Comparison of ENCODE assay signal across 26 mouse cellular contexts in the genomic region with DNA sequence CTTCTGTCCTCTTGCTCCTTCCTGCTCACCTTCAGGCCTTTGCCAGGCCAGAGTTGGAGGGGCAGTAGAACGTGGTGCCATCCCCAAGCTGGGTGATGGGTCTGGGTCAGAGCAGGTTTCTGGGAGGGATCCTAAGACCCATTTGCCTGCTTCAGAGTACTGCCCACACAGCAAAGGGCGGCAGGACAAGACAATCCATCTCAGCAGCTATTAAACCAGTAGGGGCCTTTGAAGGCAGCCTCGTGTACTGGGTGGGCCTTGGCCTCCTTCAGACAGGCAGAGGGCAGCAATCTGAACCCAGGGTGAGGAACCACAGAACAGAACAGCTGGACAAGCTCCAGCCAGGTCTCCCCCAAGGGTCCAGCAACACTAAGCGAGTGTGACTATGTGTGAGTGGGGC. TPM values are rescaled to one million over a fixed set of nuclear protein-coding genes. Genes with fewer than 3 reads are reported as not detected.
DNase-seq lines count a peak whose midpoint lies in the region; ATAC-seq and TF ChIP-seq lines count a peak whose summit lies in the region.
"Had no signal": no experiment of that assay in that cellular context is flagged by ENCODE, and none has a peak within 500 bp of the region (broad histone marks: within the 10 kb centered on the region; RNA-seq: fewer than 3 reads in every experiment).

No protein-coding gene starts in this region.

- 54% methylated on average over 4 of the region's 4 CpGs for WGBS in cerebellum, adult 2 months
- 84% methylated on average over 4 of the region's 4 CpGs for WGBS in heart, embryonic 10.5 days

- peaks cover 34% of the 10 kb centered on the region for H3K4me1 ChIP-seq in cerebellum, adult 2 months (ENCODE audit: control insufficient read depth, insufficient read depth, low read length)
- H3K4me1 ChIP-seq in heart, embryonic 10.5 days: peaks cover 44% of the 10 kb centered on the region
- H3K4me1 ChIP-seq in G1E (ENCODE audit: insufficient read depth, low read depth, low read length): peaks cover 92% of the 10 kb centered on the region

- ATAC-seq in G1E (ENCODE audit: extremely low read depth, insufficient number of reproducible peaks, low FRiP score, poor library complexity, severe bottlenecking): no peak
- ATAC-seq: activated CD4-positive, CD25-positive, alpha-beta regulatory T cell, adult 4 months; forebrain, embryonic 14.5 days; hindbrain, embryonic 16.5 days; inflammation-experienced regulatory T-cells, adult 6 months; intestine, postnatal 0 days had no signal

- H3K9me3 ChIP-seq in heart, embryonic 10.5 days: no peaks in the 10 kb centered on the region
- H3K9me3 ChIP-seq in G1E (replicated peaks): no peaks in the 10 kb centered on the region
- H3K9me3 ChIP-seq: embryonic facial prominence, embryonic 15.5 days; forebrain, embryonic 10.5 days; hindbrain, embryonic 12.5 days had no signal

- no peaks in the 10 kb centered on the region for H3K27me3 ChIP-seq in cerebellum, adult 2 months (ENCODE audit: control insufficient read depth, insufficient read depth, low read length)
- H3K27me3 ChIP-seq in heart, embryonic 10.5 days (ENCODE audit: insufficient read depth, poor library complexity, severe bottlenecking): peaks cover 25% of the 10 kb centered on the region
- H3K27me3 ChIP-seq in G1E (ENCODE audit: insufficient read depth, low read length): peaks cover 17% of the 10 kb centered on the region
- H3K27me3 ChIP-seq: Patski had no signal

- no peak for TF ChIP-seq POLR2A in cerebellum, adult 2 months (IDR thresholded peaks at IDR 0.05; ENCODE audit: borderline replicate concordance, insufficient read depth, low read length)

- peak overlapping the region; percentile 24 for H3K27ac ChIP-seq in cerebellum, adult 2 months (ENCODE audit: insufficient read depth, low read length)
- peak overlapping the region; percentile 23; the same call in 1 of the 2 replicates for H3K27ac ChIP-seq in heart, embryonic 10.5 days
- 0 out of 2 replicates have a peak overlapping the region, but pooled peaks have one; percentile 11 for H3K27ac ChIP-seq in left cerebral cortex, adult 2 months
- H3K27ac ChIP-seq: embryonic facial prominence, embryonic 15.5 days; forebrain, embryonic 10.5 days; hindbrain, embryonic 12.5 days had no signal

- DNase-seq in cerebellum, adult 2 months: no peak
- DNase-seq in cerebellum, adult 18-20 months: no peak
- no peak for DNase-seq in heart, embryonic 10.5 days (ENCODE audit: low spot score)
- no peak for DNase-seq in heart, postnatal 10 days
- DNase-seq in left cerebral cortex, adult 2 months (ENCODE audit: extremely low spot score in 1 of 2, low spot score in 2 of 2): no peak
- DNase-seq in left cerebral cortex, adult 8-10 months (ENCODE audit: low spot score in 2 of 2): no peak
- DNase-seq in G1E (ENCODE audit: low spot score): no peak
- no peak for DNase-seq in frontal cortex, postnatal 36 days (ENCODE audit: low spot score in 2 of 2)
- DNase-seq: gastrocnemius, postnatal 10 days had no signal

- H3K4me3 ChIP-seq in cerebellum, adult 2 months (replicated peaks; ENCODE audit: insufficient read depth, low read depth, low read length): no peak overlapping the region
- H3K4me3 ChIP-seq in heart, embryonic 10.5 days: no peak overlapping the region
- no peak overlapping the region for H3K4me3 ChIP-seq in left cerebral cortex, adult 2 months
- H3K4me3 ChIP-seq in G1E (ENCODE audit: low read depth, low read length): peak overlapping the region; percentile 60; the same call in 1 of the 2 replicates
- H3K4me3 ChIP-seq: embryonic facial prominence, embryonic 15.5 days; forebrain, embryonic 10.5 days; hindbrain, embryonic 12.5 days had no signal

- intact Hi-C loops in heart, postnatal 10 days (cut with DNase I): no loop called here
- intact Hi-C loops in left cerebral cortex, adult 2 months (cut with DNase I): no loop called here

- TF ChIP-seq CTCF in cerebellum, adult 2 months (IDR thresholded peaks at IDR 0.05; ENCODE audit: borderline replicate concordance, insufficient read depth, low read depth, low read length): no peak
- TF ChIP-seq CTCF in left cerebral cortex, adult 2 months (IDR thresholded peaks at IDR 0.05): no peak
- no peak for TF ChIP-seq CTCF in G1E (IDR thresholded peaks at IDR 0.05; ENCODE audit: low read depth, low read length)

- H3K36me3 ChIP-seq in heart, embryonic 10.5 days: peaks cover 56% of the 10 kb centered on the region
- H3K36me3 ChIP-seq in G1E (replicated peaks): peaks cover 72% of the 10 kb centered on the region

RNA-seq across cellular contexts. Expression of a gene that starts 2.5 kb away (rescaled TPM):
- 175 and 183 TPM in 2 replicates for polyA plus RNA-seq in cerebellum, adult 2 months (2012; rRNA removed)
- polyA plus RNA-seq in heart, embryonic 10.5 days (2016; fragmentation: Nextera tagmentation; extraction: Ambion mirVana): 7.7 and 12.5 TPM in 2 replicates
- total RNA-seq in heart, postnatal 10 days (2021): 1 to 10 TPM; 1.0 to 1.1 TPM
- total RNA-seq in left cerebral cortex, adult 2 months (2021): 10 to 100 TPM; 31.4 to 36.1 TPM
- 10 to 100 TPM; 30.9 to 34.5 (median 31.7) TPM for total RNA-seq in left cerebral cortex, adult 8-10 months (2022)
- not detected in 2 replicates for total RNA-seq in G1E (2014; fragmentation: Nextera tagmentation)
- total RNA-seq in G1E (2017): 0.81 and 0.93 TPM in 2 replicates
- polyA plus RNA-seq in G1E (2012): 0.33 and 0.52 TPM in 2 replicates

RNA-seq across cellular contexts. Expression of a gene that starts 6.4 kb away (rescaled TPM):
- polyA plus RNA-seq in cerebellum, adult 2 months (2012; rRNA removed): 1.00 and 1.0 TPM in 2 replicates
- polyA plus RNA-seq in heart, embryonic 10.5 days (2016; fragmentation: Nextera tagmentation; extraction: Ambion mirVana): 0.55 and 0.92 TPM in 2 replicates
- total RNA-seq in heart, postnatal 10 days (2021): 1 to 10 TPM; 1.7 to 5.1 TPM
- 1 to 10 TPM; 4.3 to 4.5 TPM for total RNA-seq in left cerebral cortex, adult 2 months (2021)
- total RNA-seq in left cerebral cortex, adult 8-10 months (2022): 10 to 100 TPM in 2 of 4 experiments, 1 to 10 TPM in 1, not detected in 1; 2.2 to 24.0 (median 19.7) TPM
- total RNA-seq in G1E (2014; fragmentation: Nextera tagmentation) (not detected in 2 replicates), G1E (2017) (246 and 291 TPM in 2 replicates)
- polyA plus RNA-seq in G1E (2012): 28.2 and 43.6 TPM in 2 replicates
- polyA plus RNA-seq: activated CD4-positive, CD25-positive, alpha-beta regulatory T cell, adult 4 months; adrenal gland, adult 2 months; C2C12; embryonic facial prominence, embryonic 11.5 days; embryonic facial prominence, embryonic 15.5 days; forebrain, embryonic 10.5 days; forebrain, embryonic 14.5 days; heart, embryonic 16.5 days; hindbrain, embryonic 12.5 days; intestine, postnatal 0 days had no signal

RNA-seq across cellular contexts. Expression of a gene that starts 11.7 kb away (rescaled TPM):
- 401 and 405 TPM in 2 replicates for polyA plus RNA-seq in cerebellum, adult 2 months (2012; rRNA removed)
- 293 and 402 TPM in 2 replicates for polyA plus RNA-seq in heart, embryonic 10.5 days (2016; fragmentation: Nextera tagmentation; extraction: Ambion mirVana)
- total RNA-seq in heart, postnatal 10 days (2021): 100 to 1,000 TPM; 501 to 525 TPM
- 100 to 1,000 TPM; 304 TPM for total RNA-seq in left cerebral cortex, adult 2 months (2021)
- 1,000 to 10,000 TPM in 1 of 4 experiments, 100 to 1,000 TPM in 3; 328 to 1,203 (median 591) TPM for total RNA-seq in left cerebral cortex, adult 8-10 months (2022)
- total RNA-seq in G1E (2014; fragmentation: Nextera tagmentation) (102 and 133 TPM in 2 replicates), G1E (2017) (1,036 and 1,228 TPM in 2 replicates)
- polyA plus RNA-seq in G1E (2012): 43.0 and 64.7 TPM in 2 replicates

RNA-seq across cellular contexts. Expression of a gene that starts 58.6 kb away (rescaled TPM):
- polyA plus RNA-seq in cerebellum, adult 2 months (2012; rRNA removed): not detected in 2 replicates
- polyA plus RNA-seq in heart, embryonic 10.5 days (2016; fragmentation: Nextera tagmentation; extraction: Ambion mirVana): 0.38 and 1.3 TPM in 2 replicates
- not detected for total RNA-seq in heart, postnatal 10 days (2021)
- total RNA-seq in left cerebral cortex, adult 2 months (2021): not detected
- total RNA-seq in left cerebral cortex, adult 8-10 months (2022): not detected
- total RNA-seq in G1E (2014; fragmentation: Nextera tagmentation) (not detected in 2 replicates), G1E (2017) (2.1 and 3.5 TPM in 2 replicates)
- polyA plus RNA-seq in G1E (2012): not detected in 2 replicates
- total RNA-seq: adrenal gland, adult 2 months; adrenal gland, postnatal 25 days; granulocyte monocyte progenitor cell, adult 5-6 weeks; heart, postnatal 4 days had no signal
- polyA plus RNA-seq: activated CD4-positive, CD25-positive, alpha-beta regulatory T cell, adult 4 months; embryonic facial prominence, embryonic 11.5 days; erythroblast, embryonic 14.5 days; forebrain, embryonic 10.5 days; forebrain, embryonic 14.5 days; hindbrain, embryonic 16.5 days; inflammation-experienced regulatory T-cells, adult 6 months had no signal

Comparison
In these comparisons a context has a peak if more than half of its experiments do, and no peak if none do; other contexts are left out.
1. RNA of a gene that starts 2.5 kb away (total RNA-seq): 31.4 to 36.1 TPM in left cerebral cortex, adult 2 months and 30.9 to 34.5 TPM in left cerebral cortex, adult 8-10 months; 1.0 to 1.1 TPM in heart, postnatal 10 days and 0.81 to 0.93 TPM in G1E; every median in the first group is over 10 times any median in the second.
2. Peak in every context shown above with its lines, with median percentiles within 50 percentile points of each other: H3K27ac ChIP-seq.